Mouse (Mus musculus): ENCODE results near the gene 1190002N15Rik.

The 1190002N15Rik gene

DNA sequence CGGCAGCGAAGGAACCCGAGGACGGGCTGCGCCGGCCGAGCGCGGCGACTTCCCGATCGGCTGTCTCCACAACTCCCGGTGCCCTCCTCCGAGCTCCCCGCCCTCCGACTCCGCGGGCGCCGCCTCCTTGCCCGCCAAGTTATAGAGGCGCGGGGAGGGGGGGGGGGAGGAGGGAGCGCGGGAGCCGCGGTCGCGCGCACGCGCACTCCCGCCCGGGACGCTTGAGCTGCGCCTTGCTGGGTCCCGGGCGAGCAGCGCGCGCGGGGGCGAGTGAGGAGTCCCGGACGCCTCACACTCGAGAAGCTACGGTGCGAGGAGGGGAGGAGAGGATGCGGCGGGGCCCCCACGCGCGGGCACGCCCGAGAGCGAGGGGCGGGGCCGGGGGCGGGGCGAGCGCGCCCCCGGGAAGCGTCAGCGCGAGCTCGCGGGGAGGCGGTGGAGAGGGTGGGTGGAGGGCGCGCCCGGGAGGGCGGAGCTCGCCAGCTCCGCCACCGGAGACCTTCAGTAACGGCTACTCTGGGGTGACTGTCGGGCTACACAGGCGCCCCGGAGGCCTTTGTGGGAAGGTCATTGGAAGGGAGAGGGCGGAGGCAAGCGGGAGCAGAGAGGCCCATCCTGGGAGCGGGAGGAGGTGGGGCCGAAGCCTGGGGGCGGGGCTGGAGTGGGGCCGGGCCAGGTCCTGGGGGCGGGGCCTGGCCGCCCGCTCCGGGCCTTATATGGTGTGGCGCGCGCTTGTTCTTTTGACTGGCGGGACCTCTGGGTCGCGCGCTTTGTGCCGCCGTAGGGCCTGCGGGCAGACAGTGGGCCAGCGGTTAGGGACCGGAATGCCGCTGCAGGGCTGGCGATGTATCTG, at the start of gene 1190002N15Rik:
1190002N15Rik (minus strand) TSS at position 112 of the 853 bp plus-strand sequence.
- peak; percentile 95 for DNase-seq

DNA sequence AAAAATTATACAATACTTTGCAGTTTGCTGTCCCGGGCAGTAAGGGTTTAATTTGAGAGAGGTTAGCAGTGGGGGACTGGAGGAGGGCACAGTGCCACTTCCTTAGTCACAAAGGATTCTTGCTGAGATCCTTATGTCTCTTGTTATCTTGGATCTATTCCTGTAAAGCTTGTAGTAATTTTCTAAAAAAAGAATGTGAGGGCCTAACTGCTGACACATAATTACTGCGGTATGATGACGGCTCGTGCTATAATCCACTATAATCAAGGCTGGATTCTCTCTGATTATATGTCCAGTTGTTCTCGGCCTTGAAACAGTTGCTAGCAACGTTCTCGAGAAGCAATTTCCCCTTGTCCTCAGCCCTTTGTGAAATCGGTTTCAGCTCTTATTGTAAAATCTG, 44.4 kb upstream of the 1190002N15Rik start:
- DNase-seq, result no peak

- no peak for DNase-seq
Measured at GRCm38 (mm10) chr9:94581661-94582060, 43.8 kb upstream of the 1190002N15Rik start.

- DNase-seq, result no peak
Measured at GRCm38 (mm10) chr9:94580071-94580737, 42.3 kb upstream of the 1190002N15Rik start.

DNA sequence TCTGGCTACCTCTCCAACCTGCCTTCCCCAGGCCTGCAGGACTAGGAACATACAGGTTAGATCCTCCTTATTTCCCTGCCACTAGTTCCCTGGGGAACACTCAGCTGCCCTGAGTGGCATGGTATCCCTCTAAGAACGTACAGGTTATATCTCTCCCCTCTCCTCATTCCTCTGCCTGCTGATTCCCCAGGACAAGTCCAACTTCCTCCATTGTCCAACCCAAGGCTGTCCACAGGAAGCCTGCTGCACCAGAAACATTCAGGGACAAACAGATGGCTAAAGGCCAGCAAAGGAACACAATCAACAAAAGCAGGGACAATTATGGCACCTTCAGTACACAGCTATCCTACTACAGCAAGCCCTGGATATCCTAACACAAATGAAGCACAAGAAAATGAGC, 33.9 kb upstream of the 1190002N15Rik start:
- no peak for DNase-seq

DNA sequence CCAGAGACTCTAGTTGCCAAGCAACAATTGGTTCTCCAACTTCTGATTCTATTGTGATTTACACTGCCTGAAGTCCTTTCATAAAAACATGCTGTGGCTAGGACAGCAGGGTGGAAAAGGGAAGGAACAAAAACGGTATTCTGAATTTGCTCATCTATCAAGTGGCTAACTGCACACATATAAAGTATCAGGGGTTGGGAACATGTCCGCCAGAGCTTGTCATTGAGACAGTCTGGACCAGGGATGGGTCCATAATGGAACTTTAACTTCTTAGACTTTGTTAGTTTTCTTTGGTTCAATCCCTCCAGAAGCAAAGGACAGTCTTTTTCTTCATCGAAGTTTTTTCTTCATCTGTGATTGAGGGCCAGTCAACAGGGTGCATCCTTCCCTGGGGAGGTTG, 30.5 kb upstream of the 1190002N15Rik start:
- DNase-seq, result no peak

- DNase-seq, result no peak
Measured at GRCm38 (mm10) chr9:94567722-94568314, 29.9 kb upstream of the 1190002N15Rik start.

DNA sequence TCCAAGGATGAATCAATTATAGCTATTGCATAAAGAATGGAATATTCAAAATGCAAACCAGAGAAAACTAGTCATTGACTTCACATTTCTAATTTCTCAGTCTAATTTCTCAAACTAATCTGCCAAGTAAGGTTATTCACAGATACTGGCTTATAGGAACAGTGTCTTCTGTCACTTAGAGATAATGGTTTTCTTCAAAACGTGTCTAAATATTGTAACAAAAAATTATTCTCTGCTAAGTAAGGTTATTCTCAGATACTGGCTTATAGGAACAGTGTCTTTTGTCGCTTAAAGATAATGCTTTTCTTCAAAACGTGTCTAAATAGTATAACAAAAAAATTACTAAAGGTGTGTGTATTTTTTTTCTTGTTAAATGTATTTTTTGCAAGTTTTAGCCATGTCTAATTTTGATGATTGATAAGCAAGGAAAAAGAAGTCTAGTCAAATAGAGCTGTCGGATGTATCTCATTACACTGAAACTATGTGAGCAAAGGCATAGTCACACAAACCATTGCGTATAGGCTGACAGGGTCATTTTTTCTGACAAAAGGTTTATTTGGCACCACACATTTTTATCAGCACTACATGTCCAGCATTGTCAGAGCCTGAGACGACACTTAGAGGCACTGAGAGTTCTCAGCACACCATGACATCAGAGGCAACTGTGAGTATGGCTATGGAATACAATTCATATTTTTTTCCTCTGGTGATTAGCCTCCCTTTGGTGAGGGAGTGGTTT, 19.1 kb upstream of the 1190002N15Rik start:
- DNase-seq, result no peak

GRCm38 (mm10) chr9:94556249-94556648, 18.4 kb upstream of the 1190002N15Rik start:
- no peak for DNase-seq

DNA sequence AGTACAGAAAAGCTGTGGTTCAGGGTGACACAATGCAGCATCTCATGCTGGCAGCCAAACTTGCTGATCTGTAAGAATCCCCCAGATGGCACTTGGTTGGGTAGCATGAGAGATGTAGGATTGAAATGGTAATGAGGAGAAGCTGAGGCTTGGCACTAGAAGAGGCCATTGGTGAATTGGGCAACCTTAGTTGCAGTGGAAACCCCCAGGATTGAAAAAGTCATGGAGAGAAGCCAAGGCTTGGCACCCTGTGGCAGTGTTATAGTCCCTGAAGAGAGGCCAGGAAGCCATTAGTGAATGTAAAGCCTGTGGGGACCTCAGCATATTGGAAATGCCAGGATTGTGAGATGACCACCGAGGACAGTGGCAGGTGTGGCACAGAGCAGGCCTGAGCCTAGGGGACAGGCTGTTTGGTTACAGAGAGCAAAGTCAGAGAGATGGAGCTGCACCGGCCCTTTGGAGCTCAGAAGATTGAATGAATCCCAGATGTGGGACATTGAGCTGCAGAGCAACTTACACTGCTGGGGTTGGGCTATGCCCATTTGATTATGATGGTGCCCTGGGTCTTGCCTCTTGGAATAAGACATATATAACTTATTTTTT, 12.7 kb upstream of the 1190002N15Rik start:
- DNase-seq, result no peak

- no peak for DNase-seq
Measured at GRCm38 (mm10) chr9:94543881-94544280, 6.0 kb upstream of the 1190002N15Rik start.

- DNase-seq, result no peak
Measured at GRCm38 (mm10) chr9:94540343-94541095, 2.6 kb upstream of the 1190002N15Rik start.

DNA sequence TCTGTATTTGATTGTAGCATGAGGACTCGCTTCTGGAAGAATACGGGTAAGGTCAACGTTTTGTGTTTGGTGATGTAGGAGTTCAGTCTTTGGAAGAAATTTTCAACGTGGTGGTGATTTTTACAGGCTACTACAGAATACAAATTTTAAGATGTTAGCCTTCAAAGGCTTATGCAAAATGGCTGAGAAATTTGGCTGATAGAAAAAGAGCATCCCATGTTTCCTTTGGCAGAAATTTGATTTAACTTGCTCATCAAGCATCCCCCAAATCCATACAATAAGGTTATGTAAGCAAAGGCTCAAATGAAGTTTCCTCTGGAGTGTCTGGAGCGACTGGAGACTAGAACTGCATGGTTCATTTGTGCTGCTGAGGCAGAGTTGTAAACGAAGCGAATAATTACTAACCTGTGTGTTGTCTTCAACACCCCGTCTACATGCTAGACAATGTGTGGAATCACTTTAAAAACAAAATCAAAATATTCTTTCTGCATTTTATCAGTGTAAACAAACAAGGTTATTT, 1.5 kb upstream of the 1190002N15Rik start:
- no peak for DNase-seq

GRCm38 (mm10) chr9:94538823-94539143, 902 bp upstream of the 1190002N15Rik start:
- DNase-seq, result no peak

- DNase-seq, result peak; percentile 71
Measured at GRCm38 (mm10) chr9:94537051-94537917, 597 bp downstream of the 1190002N15Rik start.

- DNase-seq, result no peak
Measured at GRCm38 (mm10) chr9:94536261-94536905, 1.5 kb downstream of the 1190002N15Rik start.

- DNase-seq, result no peak
Measured at GRCm38 (mm10) chr9:94534795-94535194, 3.1 kb downstream of the 1190002N15Rik start.

DNA sequence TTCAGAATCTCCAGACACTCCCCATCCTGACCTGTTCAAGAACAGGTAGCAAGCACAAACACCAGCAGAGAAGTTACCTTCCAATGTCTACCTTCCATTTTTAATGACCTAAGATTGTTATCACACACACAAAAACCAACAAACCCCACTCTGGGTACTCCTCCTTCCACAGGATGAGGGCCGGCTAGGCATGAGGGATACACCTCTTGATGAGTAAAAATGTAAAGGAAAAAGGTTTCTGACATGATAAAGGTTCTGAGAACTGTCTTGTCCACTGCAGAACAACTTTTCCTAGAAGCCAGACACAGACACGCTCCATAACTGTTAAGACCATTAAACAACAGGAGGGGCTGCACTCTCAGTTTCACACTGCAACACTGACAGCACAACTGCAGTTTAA, 3.7 kb downstream of the 1190002N15Rik start:
- no peak for DNase-seq

DNA sequence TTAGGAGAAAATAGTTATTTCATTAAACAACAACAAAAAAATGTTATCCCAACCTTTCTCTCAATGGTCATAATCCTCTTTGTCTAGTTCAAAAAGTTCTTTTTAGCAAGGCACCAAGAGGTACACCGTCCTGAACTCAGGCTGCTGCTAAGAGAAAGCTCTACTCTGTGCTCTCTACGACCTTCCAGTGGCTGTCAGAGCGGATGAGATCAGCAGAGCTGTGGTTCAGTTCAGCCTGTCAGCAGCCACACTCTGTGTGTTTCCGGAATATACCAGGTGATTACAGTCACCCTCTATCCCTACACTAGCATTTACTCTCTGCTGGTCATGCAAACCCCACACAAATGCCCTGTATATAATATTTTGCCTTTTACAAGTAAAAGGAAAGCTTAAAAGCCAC, 4.2 kb downstream of the 1190002N15Rik start:
- DNase-seq, result no peak

GRCm38 (mm10) chr9:94529987-94530386, 7.9 kb downstream of the 1190002N15Rik start:
- no peak for DNase-seq
